In the genomic region with DNA sequence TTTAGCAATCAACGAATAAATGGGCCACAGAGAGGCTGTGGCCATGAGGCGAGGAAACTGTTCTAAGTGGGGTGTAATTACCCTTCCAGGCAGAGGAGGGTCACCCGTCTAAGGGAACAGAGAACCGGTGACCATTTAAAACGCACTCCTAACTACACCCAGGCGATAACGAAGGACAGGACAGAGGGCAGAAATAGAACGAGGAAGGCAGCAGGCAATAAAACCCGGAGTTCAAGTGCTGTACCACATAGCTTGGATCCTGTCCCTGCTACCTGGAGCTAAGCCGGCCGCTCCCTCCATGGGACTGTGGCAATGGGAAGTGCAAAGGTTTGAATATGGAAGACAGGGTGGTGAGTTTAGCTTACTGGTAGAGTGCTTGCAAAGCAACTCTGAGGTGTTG, we compare ENCODE assay signal across 18 mouse cellular contexts. TPM values are rescaled to one million over a fixed set of nuclear protein-coding genes. Genes with fewer than 3 reads are reported as not detected.
DNase-seq lines count a peak whose midpoint lies in the region; ATAC-seq and TF ChIP-seq lines count a peak whose summit lies in the region.
"Had no signal": no experiment of that assay in that cellular context is flagged by ENCODE, and none has a peak within 500 bp of the region (broad histone marks: within the 10 kb centered on the region; RNA-seq: fewer than 3 reads in every experiment).

No protein-coding gene starts in this region.

- H3K27ac ChIP-seq in lung, embryonic 14.5 days (ENCODE audit: low read depth) = no peak overlapping the region
- peak overlapping the region; percentile 63 for H3K27ac ChIP-seq in heart, embryonic 13.5 days (replicated peaks)
- no peak overlapping the region for H3K27ac ChIP-seq in thymus, adult 2 months (ENCODE audit: control insufficient read depth, insufficient read depth, low read length)
- H3K27ac ChIP-seq: hindbrain, postnatal 0 days; kidney, embryonic 15.5 days; limb, embryonic 10.5 days; lung, embryonic 15.5 days; neural tube, embryonic 15.5 days had no signal

- no peak overlapping the region for H3K4me3 ChIP-seq in lung, embryonic 14.5 days (ENCODE audit: low read depth, low read length)
- H3K4me3 ChIP-seq in heart, embryonic 13.5 days = 0 out of 2 replicates have a peak overlapping the region, but pooled peaks have one; percentile 6
- no peak overlapping the region for H3K4me3 ChIP-seq in thymus, adult 2 months (ENCODE audit: control insufficient read depth, insufficient read depth, low read length)
- H3K4me3 ChIP-seq: embryonic facial prominence, embryonic 10.5 days; kidney, embryonic 15.5 days; limb, embryonic 10.5 days; lung, embryonic 15.5 days; megakaryocyte, embryonic 14.5 days; neural tube, embryonic 15.5 days had no signal

- WGBS in lung, embryonic 14.5 days = 29% methylated on average over 11 of the region's 11 CpGs
- 13% methylated on average over 11 of the region's 11 CpGs for WGBS in heart, embryonic 13.5 days
- 15% methylated on average over 11 of the region's 11 CpGs for WGBS in large intestine, adult 2 months
- WGBS in thymus, adult 2 months = 65% methylated on average over 11 of the region's 11 CpGs

- H3K9me3 ChIP-seq in lung, embryonic 14.5 days (ENCODE audit: low read depth, low read length) = no peaks in the 10 kb centered on the region
- no peaks in the 10 kb centered on the region for H3K9me3 ChIP-seq in heart, embryonic 13.5 days
- H3K9me3 ChIP-seq: embryonic facial prominence, embryonic 10.5 days; kidney, embryonic 15.5 days; limb, embryonic 10.5 days; lung, embryonic 15.5 days; megakaryocyte, embryonic 14.5 days; neural tube, embryonic 15.5 days had no signal

- H3K9ac ChIP-seq in lung, embryonic 14.5 days = no peak overlapping the region
- 0 out of 2 replicates have a peak overlapping the region, but pooled peaks have one; percentile 16 for H3K9ac ChIP-seq in heart, embryonic 13.5 days
- H3K9ac ChIP-seq: kidney, embryonic 15.5 days; lung, embryonic 15.5 days; neural tube, embryonic 15.5 days had no signal

- H3K27me3 ChIP-seq in lung, embryonic 14.5 days (ENCODE audit: insufficient read depth, low read length) = no peaks in the 10 kb centered on the region
- H3K27me3 ChIP-seq in heart, embryonic 13.5 days (replicated peaks) = no peaks in the 10 kb centered on the region
- no peaks in the 10 kb centered on the region for H3K27me3 ChIP-seq in thymus, adult 2 months (ENCODE audit: control insufficient read depth, insufficient read depth, low read length)
- H3K27me3 ChIP-seq: lung, embryonic 15.5 days; neural tube, embryonic 15.5 days had no signal

- no peak for TF ChIP-seq POLR2A in thymus, adult 2 months (IDR thresholded peaks at IDR 0.05; ENCODE audit: control insufficient read depth, extremely low read depth, insufficient read depth, low read length, poor library complexity)

- no peak for TF ChIP-seq CTCF in lung, embryonic 14.5 days (IDR thresholded peaks at IDR 0.05; ENCODE audit: low read depth)
- no peak for TF ChIP-seq CTCF in thymus, adult 2 months (IDR thresholded peaks at IDR 0.05; ENCODE audit: borderline replicate concordance, control insufficient read depth, extremely low read depth, insufficient read depth, low read length, poor library complexity)

- no peak for DNase-seq in lung, embryonic 14.5 days
- DNase-seq in lung, postnatal 4 days = no peak
- DNase-seq in large intestine, adult 2 months (ENCODE audit: low read depth, low spot score) = peak; percentile 7
- no peak for DNase-seq in left cerebral cortex, adult 18-20 months (ENCODE audit: low spot score in 2 of 2)
- no peak for DNase-seq in thymus, adult 2 months
- no peak for DNase-seq in frontal cortex, postnatal 14 days (ENCODE audit: low spot score in 2 of 2)
- DNase-seq: adrenal gland, postnatal 36 days; cerebellum, postnatal 14 days; retina, postnatal 1 day had no signal

- no peaks in the 10 kb centered on the region for H3K36me3 ChIP-seq in lung, embryonic 14.5 days (ENCODE audit: insufficient read depth)
- H3K36me3 ChIP-seq in heart, embryonic 13.5 days = no peaks in the 10 kb centered on the region
- H3K36me3 ChIP-seq in thymus, adult 2 months (ENCODE audit: control insufficient read depth, insufficient read depth, low read length) = no peaks in the 10 kb centered on the region
- H3K36me3 ChIP-seq: embryonic facial prominence, embryonic 10.5 days; kidney, embryonic 15.5 days; limb, embryonic 10.5 days; lung, embryonic 15.5 days; neural tube, embryonic 15.5 days had no signal

- 0 out of 2 replicates have a peak, but pooled peaks cover 5% of the 10 kb centered on the region for H3K4me1 ChIP-seq in lung, embryonic 14.5 days (ENCODE audit: insufficient read depth)
- peaks cover 19% of the 10 kb centered on the region for H3K4me1 ChIP-seq in heart, embryonic 13.5 days
- no peaks in the 10 kb centered on the region for H3K4me1 ChIP-seq in thymus, adult 2 months (replicated peaks; ENCODE audit: control insufficient read depth, insufficient read depth, low read length)
- H3K4me1 ChIP-seq: lung, embryonic 15.5 days; megakaryocyte, embryonic 14.5 days had no signal

- 0 out of 2 replicates have a peak, but pooled peaks have one; percentile 25 for ATAC-seq in lung, embryonic 14.5 days (ENCODE audit: insufficient read depth)
- no peak for ATAC-seq in heart, embryonic 13.5 days (ENCODE audit: extremely low read depth, insufficient number of reproducible peaks, low FRiP score, low TSS enrichment)
- ATAC-seq: CD4-positive, CD25-positive, alpha-beta regulatory T cell, adult 4 months; hindbrain, postnatal 0 days had no signal

- H3K4me2 ChIP-seq in lung, embryonic 14.5 days = no peak overlapping the region
- H3K4me2 ChIP-seq in heart, embryonic 13.5 days = peak overlapping the region; percentile 58
- H3K4me2 ChIP-seq: kidney, embryonic 15.5 days; lung, embryonic 15.5 days; neural tube, embryonic 15.5 days had no signal

RNA-seq across cellular contexts. Expression of gene Ank2, which starts 40.2 kb away (rescaled TPM):
- polyA plus RNA-seq in lung, embryonic 14.5 days (2014; fragmentation: Nextera tagmentation; extraction: Ambion mirVana) = 15.9 and 19.6 TPM in 2 replicates
- 25.0 and 27.6 TPM in 2 replicates for polyA plus RNA-seq in heart, embryonic 13.5 days (2015; fragmentation: Nextera tagmentation; extraction: Ambion mirVana)
- polyA plus RNA-seq in large intestine, adult 2 months (2012; rRNA removed) = 2.9 and 3.9 TPM in 2 replicates
- 100 to 1,000 TPM; 787 to 814 TPM for total RNA-seq in left cerebral cortex, adult 18-20 months (2021)
- polyA plus RNA-seq in thymus, adult 2 months (2012; rRNA removed) = 2.4 and 4.6 TPM in 2 replicates
